Mouse (Mus musculus): ENCODE data around the gene Avpr2. TPM values are rescaled to one million over a fixed set of nuclear protein-coding genes. Genes with fewer than 3 reads are reported as not detected.

The Avpr2 gene
- polyA plus RNA-seq, 1 experiment, result 0.05 TPM

DNA sequence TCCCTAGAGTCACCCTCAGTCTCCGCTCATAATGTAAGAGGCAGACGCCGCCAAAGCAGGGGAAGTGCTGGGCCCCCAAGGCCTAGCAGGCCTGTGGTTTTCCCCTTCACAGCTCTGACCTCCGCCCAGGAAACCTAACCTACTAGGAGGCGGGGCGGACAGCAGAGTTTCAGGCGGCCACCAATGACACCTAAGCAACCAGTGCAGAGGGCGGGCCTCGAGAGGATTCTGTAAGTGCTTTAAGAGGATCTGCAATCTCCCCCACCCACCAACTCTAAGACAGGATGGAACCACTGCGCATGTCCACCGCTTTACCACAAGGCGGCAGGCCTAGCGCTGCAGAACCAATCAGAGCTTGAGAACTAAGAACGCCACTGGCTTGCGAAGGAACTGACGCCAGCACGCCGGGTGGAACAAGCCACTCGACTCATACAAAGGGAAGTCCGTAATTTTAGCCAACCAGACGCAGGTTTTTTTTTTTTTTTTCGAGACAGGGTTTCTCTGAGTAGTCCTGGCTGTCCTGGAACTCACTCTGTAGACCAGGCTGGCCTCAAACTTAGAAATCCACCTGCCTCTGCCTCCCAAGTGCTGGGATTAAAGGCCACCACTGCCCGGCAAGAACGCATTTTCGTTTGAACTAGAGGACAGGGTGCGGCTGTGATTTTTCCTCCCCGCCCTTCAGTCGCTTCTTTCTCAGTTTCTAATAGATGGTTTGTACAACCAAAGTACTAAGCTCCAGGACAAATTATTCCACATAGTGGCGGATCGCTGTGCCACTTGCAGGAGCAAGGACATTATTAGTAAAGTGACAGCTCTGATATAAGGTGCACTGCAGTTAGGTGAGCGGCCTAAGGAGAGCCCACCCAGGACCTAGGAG, 23.2 kb downstream of the Avpr2 start:
- H3K4me3 ChIP-seq (ENCODE audit: extremely low read depth, insufficient read depth, insufficient read length), result peak overlapping the region; percentile 32; the same call in 1 of the 2 replicates
- H3K36me3 ChIP-seq (ENCODE audit: control insufficient read depth, insufficient read depth, low read length), result peaks cover 3% of the 10 kb centered on the region; the same call in 1 of the 2 replicates
- peak overlapping the region; percentile 91 for H3K27ac ChIP-seq (ENCODE audit: insufficient read depth, low read length)
- DNase-seq (ENCODE audit: low read depth in 1 of 2, low spot score in 2 of 2), result peak; percentile 88 to 96
- peaks cover 9% of the 10 kb centered on the region; the same call in 1 of the 2 replicates for H3K4me1 ChIP-seq (ENCODE audit: control insufficient read depth, insufficient read depth, insufficient read length)
- WGBS, result 32% methylated on average over 31 of the region's 31 CpGs
- no peaks in the 10 kb centered on the region for H3K27me3 ChIP-seq (ENCODE audit: control insufficient read depth, insufficient read depth, low read length)
- TF ChIP-seq CTCF (IDR thresholded peaks at IDR 0.05; ENCODE audit: extremely low read depth, insufficient read depth, insufficient read length, insufficient replicate concordance), result no peak
- peak; percentile 80 for TF ChIP-seq POLR2A (IDR thresholded peaks at IDR 0.05; ENCODE audit: low read depth, low read length)

DNA sequence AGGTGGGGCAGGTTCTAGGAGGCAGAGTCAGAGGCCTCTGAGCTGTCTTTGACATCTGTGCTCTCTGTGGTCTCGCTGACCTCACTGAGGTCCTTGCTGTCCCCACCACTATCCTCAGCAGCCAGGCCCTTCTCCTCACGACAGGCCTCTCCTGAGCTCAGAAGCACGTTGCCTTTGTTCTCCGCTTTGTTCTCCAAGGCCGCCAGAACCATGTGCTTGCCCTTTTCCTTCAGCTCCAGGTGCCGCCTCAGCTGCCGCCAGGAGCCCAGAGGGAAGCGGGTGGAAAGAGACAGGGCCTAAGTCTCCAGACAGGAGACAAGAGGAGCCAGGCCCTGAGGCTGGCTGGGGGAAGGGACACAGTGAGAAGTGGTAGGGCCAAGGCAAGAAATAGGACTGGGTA, 25.0 kb downstream of the Avpr2 start:
- TF ChIP-seq CTCF (IDR thresholded peaks at IDR 0.05; ENCODE audit: extremely low read depth, insufficient read depth, insufficient read length, insufficient replicate concordance) (no peak), POLR2A (IDR thresholded peaks at IDR 0.05; ENCODE audit: low read depth, low read length) (no peak)
- no peak overlapping the region for H3K4me3 ChIP-seq (ENCODE audit: extremely low read depth, insufficient read depth, insufficient read length)
- no peaks in the 10 kb centered on the region for H3K27me3 ChIP-seq (ENCODE audit: control insufficient read depth, insufficient read depth, low read length)
- peaks cover 3% of the 10 kb centered on the region; the same call in 1 of the 2 replicates for H3K36me3 ChIP-seq (ENCODE audit: control insufficient read depth, insufficient read depth, low read length)
- WGBS, result 85% methylated on average over 8 of the region's 8 CpGs
- H3K4me1 ChIP-seq (ENCODE audit: control insufficient read depth, insufficient read depth, insufficient read length), result peaks cover 9% of the 10 kb centered on the region; the same call in 1 of the 2 replicates
- no peak overlapping the region for H3K27ac ChIP-seq (ENCODE audit: insufficient read depth, low read length)
- DNase-seq (ENCODE audit: low read depth in 1 of 2, low spot score in 2 of 2), result no peak

DNA sequence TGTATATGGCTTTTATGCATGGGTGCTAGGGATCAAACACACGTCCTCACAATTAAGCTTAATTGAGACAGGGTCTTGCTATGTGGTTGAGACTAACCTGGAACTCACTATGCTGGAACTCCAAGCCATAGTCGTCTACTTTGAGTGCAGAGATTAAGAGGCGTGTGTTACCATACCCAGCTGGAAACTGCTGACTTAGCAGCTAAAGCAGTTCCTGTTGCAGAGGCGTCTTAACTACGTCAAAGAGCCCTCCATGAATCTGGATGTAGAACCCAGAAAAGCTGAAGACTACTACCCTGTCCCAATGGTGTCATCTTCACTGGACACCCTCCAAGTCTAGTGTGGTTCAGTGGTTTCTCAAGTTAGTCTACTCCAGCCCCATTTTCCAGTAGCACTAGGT, 26.7 kb downstream of the Avpr2 start:
- Histone ChIP-seq H3K4me1 (ENCODE audit: control insufficient read depth, insufficient read depth, insufficient read length) (peaks cover 3% of the 10 kb centered on the region; the same call in 1 of the 2 replicates), H3K4me3 (ENCODE audit: extremely low read depth, insufficient read depth, insufficient read length) (no peak overlapping the region)
- WGBS, result 84% methylated on average over 5 of the region's 5 CpGs

DNA sequence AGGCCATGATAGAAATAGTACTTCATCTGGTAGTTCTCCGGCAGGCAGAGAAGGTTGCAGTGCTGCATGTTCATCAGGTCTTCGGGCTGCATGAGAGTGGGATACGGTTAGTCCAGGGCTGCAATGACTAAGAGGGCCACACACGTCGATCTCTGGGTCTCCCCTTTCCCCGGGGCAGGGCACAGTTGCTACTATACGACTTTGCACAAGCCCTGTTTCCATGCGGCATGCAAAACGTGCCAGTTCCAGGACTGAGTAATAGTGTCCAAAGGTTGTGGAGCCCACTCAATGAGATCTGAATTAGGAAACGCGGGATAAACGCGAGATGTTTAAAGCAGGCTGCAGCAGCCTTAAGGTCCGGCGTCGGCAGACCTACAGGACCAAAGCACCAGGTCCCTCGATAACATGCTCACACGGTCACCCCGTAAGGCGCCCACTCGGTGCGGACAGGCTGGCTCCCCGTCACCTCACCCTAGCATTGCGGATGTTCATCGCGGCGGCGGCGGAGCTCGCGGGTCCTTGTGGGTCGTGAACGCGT, 29.5 kb downstream of the Avpr2 start:
- 27% methylated on average over 34 of the region's 34 CpGs for WGBS
- no peak for TF ChIP-seq POLR2A (IDR thresholded peaks at IDR 0.05; ENCODE audit: low read depth, low read length)
- TF ChIP-seq CTCF (IDR thresholded peaks at IDR 0.05; ENCODE audit: extremely low read depth, insufficient read depth, insufficient read length, insufficient replicate concordance), result no peak
- H3K27ac ChIP-seq (ENCODE audit: insufficient read depth, low read length), result peak overlapping the region; percentile 75
- no peaks in the 10 kb centered on the region for H3K27me3 ChIP-seq (ENCODE audit: control insufficient read depth, insufficient read depth, low read length)
- DNase-seq (ENCODE audit: low read depth in 1 of 2, low spot score in 2 of 2), result no peak
- H3K36me3 ChIP-seq (ENCODE audit: control insufficient read depth, insufficient read depth, low read length), result peaks cover 6% of the 10 kb centered on the region
- no peaks in the 10 kb centered on the region for H3K4me1 ChIP-seq (ENCODE audit: control insufficient read depth, insufficient read depth, insufficient read length)
- H3K4me3 ChIP-seq (ENCODE audit: extremely low read depth, insufficient read depth, insufficient read length), result peak overlapping the region; percentile 87

More for the DNA sequence above, 26.7 kb downstream of the Avpr2 start:
- no peak for TF ChIP-seq POLR2A (IDR thresholded peaks at IDR 0.05; ENCODE audit: low read depth, low read length)
- Histone ChIP-seq H3K36me3 (ENCODE audit: control insufficient read depth, insufficient read depth, low read length) (peaks cover 3% of the 10 kb centered on the region; the same call in 1 of the 2 replicates), H3K27ac (ENCODE audit: insufficient read depth, low read length) (no peak overlapping the region), H3K27me3 (ENCODE audit: control insufficient read depth, insufficient read depth, low read length) (no peaks in the 10 kb centered on the region)
- DNase-seq (ENCODE audit: low read depth in 1 of 2, low spot score in 2 of 2), result no peak

GRCm38 (mm10) chrX:73921823-73922549, 30.1 kb downstream of the Avpr2 start, which contains the start of the genes Arhgap4 and Naa10:
Gene Arhgap4 (minus strand): TSS chrX:73921870.
Gene Naa10 (minus strand): TSS chrX:73921944.
- Histone ChIP-seq H3K27ac (ENCODE audit: insufficient read depth, low read length) (peak within 1 kb of the TSS; percentile 79), H3K36me3 (ENCODE audit: control insufficient read depth, insufficient read depth, low read length) (peaks cover 5% of the 10 kb centered on the region), H3K4me1 (ENCODE audit: control insufficient read depth, insufficient read depth, insufficient read length) (no peaks in the 10 kb centered on the region), H3K27me3 (ENCODE audit: control insufficient read depth, insufficient read depth, low read length) (no peaks in the 10 kb centered on the region), H3K4me3 (ENCODE audit: extremely low read depth, insufficient read depth, insufficient read length) (peak within 1 kb of the TSS; percentile 87)
- 26% methylated on average over 43 of the region's 43 CpGs for WGBS
- TF ChIP-seq CTCF (IDR thresholded peaks at IDR 0.05; ENCODE audit: extremely low read depth, insufficient read depth, insufficient read length, insufficient replicate concordance) (no peak), POLR2A (IDR thresholded peaks at IDR 0.05; ENCODE audit: low read depth, low read length) (peak; percentile 19; the same call in 1 of the 2 replicates)
- DNase-seq (ENCODE audit: low read depth in 1 of 2, low spot score in 2 of 2), result peak; percentile 61 to 77

DNA sequence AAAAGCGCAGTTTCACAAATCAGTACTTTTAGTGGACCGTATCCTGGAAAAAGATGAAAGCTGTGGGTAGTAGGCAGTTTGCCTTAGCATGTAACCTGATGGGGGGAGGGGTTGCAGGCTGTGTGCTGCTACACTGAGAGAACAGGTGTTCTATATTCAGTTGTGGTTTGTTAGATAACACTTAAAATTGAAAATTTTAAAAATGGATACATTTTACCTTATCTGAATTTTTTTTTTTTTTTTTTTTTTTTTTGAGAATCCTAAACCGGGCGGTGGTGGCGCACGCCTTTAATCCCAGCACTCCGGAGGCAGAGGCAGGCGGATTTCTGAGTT, 30.6 kb downstream of the Avpr2 start:
- DNase-seq (ENCODE audit: low read depth in 1 of 2, low spot score in 2 of 2), result no peak
- Histone ChIP-seq H3K4me3 (ENCODE audit: extremely low read depth, insufficient read depth, insufficient read length) (peak overlapping the region; percentile 76), H3K27me3 (ENCODE audit: control insufficient read depth, insufficient read depth, low read length) (no peaks in the 10 kb centered on the region), H3K27ac (ENCODE audit: insufficient read depth, low read length) (peak overlapping the region; percentile 79), H3K36me3 (ENCODE audit: control insufficient read depth, insufficient read depth, low read length) (peaks cover 4% of the 10 kb centered on the region), H3K4me1 (ENCODE audit: control insufficient read depth, insufficient read depth, insufficient read length) (no peaks in the 10 kb centered on the region)
- 55% methylated on average over 8 of the region's 8 CpGs for WGBS
- TF ChIP-seq POLR2A (IDR thresholded peaks at IDR 0.05; ENCODE audit: low read depth, low read length) (no peak), CTCF (IDR thresholded peaks at IDR 0.05; ENCODE audit: extremely low read depth, insufficient read depth, insufficient read length, insufficient replicate concordance) (no peak)
